Mouse (Mus musculus) hindbrain, postnatal 0 days (tissue): ENCODE measurements around the gene Ube2h. TPM values are rescaled to one million over a fixed set of nuclear protein-coding genes. Genes with fewer than 3 reads are reported as not detected.

ENCODE experiments used
- ATAC-seq: fragments of 200-750 bp; cut with Nextera tagmentation; 2 replicates; pipeline ENCODE4 v1.8.0; 2017; ENCODE audit warnings: mild to moderate bottlenecking, moderate TSS enrichment, moderate library complexity
- DNase-seq: peaks from one replicate; pipeline ENCODE4 v3.0.0-alpha.2; 2015; ENCODE audit warnings: low spot score
- H3K27ac ChIP-seq: fragments of 300-500 bp; sonication (generic); 2 replicates; pipeline ENCODE4 v1.5.1; 2014; ENCODE audit warnings: mild to moderate bottlenecking
- H3K27me3 ChIP-seq: fragments of 300-500 bp; sonication (generic); 2 replicates; pipeline ENCODE4 v1.6.1; 2014; ENCODE audit warnings: low read length, mixed read lengths; ENCODE audit not compliant: insufficient read depth
- H3K36me3 ChIP-seq: fragments of 300-500 bp; sonication (generic); 2 replicates; pipeline ENCODE4 v1.6.1; 2014; ENCODE audit warnings: low read length, mixed read lengths; ENCODE audit not compliant: insufficient read depth
- H3K4me1 ChIP-seq: fragments of 300-500 bp; sonication (generic); 2 replicates; pipeline ENCODE4 v1.6.1; 2014; ENCODE audit warnings: antibody characterized with exemption, low read length, mixed read lengths; ENCODE audit not compliant: insufficient read depth
- H3K4me2 ChIP-seq: fragments of 300-500 bp; sonication (generic); 2 replicates; pipeline ENCODE4 v1.6.1; 2014; ENCODE audit warnings: low read depth, mild to moderate bottlenecking, low read length, moderate library complexity, mixed read lengths
- H3K4me3 ChIP-seq: fragments of 300-500 bp; sonication (generic); 2 replicates; pipeline ENCODE4 v1.5.1; 2014; ENCODE audit warnings: low read length
- H3K9ac ChIP-seq: fragments of 300-500 bp; sonication (generic); replicated peaks from 2 replicates; pipeline ENCODE4 v1.6.1; 2014; ENCODE audit warnings: mild to moderate bottlenecking, low read length, moderate library complexity, mixed read lengths
- H3K9me3 ChIP-seq: fragments of 300-500 bp; sonication (generic); 2 replicates; pipeline ENCODE4 v1.6.1; 2016; ENCODE audit warnings: low read length, mixed read lengths
- CTCF ChIP-seq: IDR thresholded peaks from 2 replicates; pipeline ENCODE4 v1.5.1; 2016; ENCODE audit warnings: antibody characterized with exemption, control low read depth, low read depth
- WGBS: fragments of 180-500 bp; shearing (Covaris S2); extraction: QIAGEN DNeasy Blood & Tissue Kit; methylation state at CpG from one replicate; pipeline ENCODE4 v1.1.7; 2014; 5-methylcytosine and 5-hydroxymethylcytosine counted together
- polyA plus RNA-seq: library from polyadenylated mRNA; unstranded; fragments of >200 nt; fragmentation: Nextera tagmentation; extraction: Ambion mirVana; gene quantifications from 2 replicates; pipeline ENCODE4 v1.2.1, GENCODE M21; 2015
- total RNA-seq: library from RNA; depleted of rRNA; stranded (reverse); fragments of >200 nt; gene quantifications from 2 replicates; pipeline ENCODE4 v1.2.3, GENCODE M21; 2014

The Ube2h gene
- total and polyA plus RNA-seq, 2 experiments from 2014 or later: 41.6 to 42.1 TPM

DNA sequence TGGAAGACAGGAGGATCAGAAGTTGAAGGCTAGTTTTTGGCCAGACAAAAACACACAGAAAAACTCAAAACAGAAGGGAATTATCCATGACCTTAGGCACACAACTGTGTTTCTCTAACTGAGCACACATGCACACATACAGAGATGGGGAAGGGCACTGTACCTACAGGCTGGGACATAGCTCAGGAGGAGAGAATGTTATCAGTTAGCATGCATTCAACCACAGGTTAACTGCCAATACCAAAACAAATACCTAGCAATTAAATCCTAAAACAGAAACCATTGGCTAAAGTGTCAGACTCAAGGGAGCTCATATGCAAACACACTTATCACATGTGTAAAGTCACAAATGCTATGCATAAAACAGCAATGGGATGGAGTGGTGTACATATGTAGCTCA lies 20.2 kb downstream of the Ube2h start:
- no peak overlapping the region for H3K4me3 ChIP-seq
- no peak for TF ChIP-seq CTCF
- no peaks in the 10 kb centered on the region for H3K4me1 ChIP-seq
- no peak overlapping the region for H3K27ac ChIP-seq
- no peak overlapping the region for H3K9ac ChIP-seq
- H3K9me3 ChIP-seq: no peaks in the 10 kb centered on the region
- H3K27me3 ChIP-seq: no peaks in the 10 kb centered on the region
- H3K4me2 ChIP-seq: no peak overlapping the region
- peaks cover 9% of the 10 kb centered on the region; the same call in 1 of the 2 replicates for H3K36me3 ChIP-seq
- no peak for DNase-seq
- no peak for ATAC-seq

DNA sequence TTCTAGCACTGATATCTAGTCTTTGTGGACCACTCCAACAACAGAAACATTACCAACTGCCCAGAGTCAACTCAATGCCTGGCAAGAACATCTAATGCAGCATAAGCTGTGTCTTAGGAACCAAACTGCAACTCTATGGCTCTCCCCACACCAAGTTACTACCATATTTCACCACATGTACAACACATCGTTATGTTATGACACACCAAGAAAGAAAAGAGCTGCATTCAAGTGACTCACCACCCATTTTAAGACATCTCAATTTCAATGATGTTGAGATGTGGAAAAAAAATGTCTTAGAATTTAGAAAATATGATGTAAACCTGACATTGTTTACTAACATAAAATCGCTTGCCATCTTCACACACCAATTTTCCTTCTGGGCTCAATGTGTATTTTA lies 22.0 kb downstream of the Ube2h start:
- no peaks in the 10 kb centered on the region for H3K9me3 ChIP-seq
- peaks cover 15% of the 10 kb centered on the region for H3K36me3 ChIP-seq
- H3K27me3 ChIP-seq: no peaks in the 10 kb centered on the region
- DNase-seq (no peak), ATAC-seq (no peak)
- H3K27ac ChIP-seq: no peak overlapping the region
- no peak for TF ChIP-seq CTCF
- WGBS: 93% methylated on average over 2 of the region's 2 CpGs
- no peak overlapping the region for H3K4me3 ChIP-seq
- no peak overlapping the region for H3K9ac ChIP-seq
- no peaks in the 10 kb centered on the region for H3K4me1 ChIP-seq
- H3K4me2 ChIP-seq: no peak overlapping the region

DNA sequence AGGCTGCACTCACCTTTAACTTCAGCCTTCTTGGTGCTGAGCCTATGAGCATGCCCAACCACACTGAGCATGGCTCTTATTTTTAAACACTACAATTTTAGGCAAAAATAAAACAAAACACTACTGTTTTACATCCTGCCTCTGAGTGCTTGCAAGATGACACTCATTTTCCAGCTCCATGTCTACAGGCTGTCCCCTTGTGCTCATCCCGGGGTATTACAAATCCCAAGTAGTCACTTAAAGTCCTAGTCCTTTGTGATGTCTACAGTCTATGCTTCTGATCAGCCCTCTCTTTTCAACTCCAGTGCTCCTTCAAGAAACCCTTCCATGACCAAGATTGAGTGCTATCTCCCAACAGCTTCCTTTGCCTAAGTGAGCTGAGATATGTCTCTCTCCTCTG lies 26.0 kb downstream of the Ube2h start:
- Histone ChIP-seq H3K9ac (no peak overlapping the region), H3K27me3 (no peaks in the 10 kb centered on the region), H3K4me2 (no peak overlapping the region), H3K9me3 (no peaks in the 10 kb centered on the region), H3K36me3 (peaks cover 7% of the 10 kb centered on the region), H3K27ac (no peak overlapping the region), H3K4me1 (no peaks in the 10 kb centered on the region), H3K4me3 (no peak overlapping the region)
- peak; percentile 55 for TF ChIP-seq CTCF
- no peak for DNase-seq
- no peak for ATAC-seq
- 65% methylated on average over 1 of the region's 1 CpGs for WGBS

DNA sequence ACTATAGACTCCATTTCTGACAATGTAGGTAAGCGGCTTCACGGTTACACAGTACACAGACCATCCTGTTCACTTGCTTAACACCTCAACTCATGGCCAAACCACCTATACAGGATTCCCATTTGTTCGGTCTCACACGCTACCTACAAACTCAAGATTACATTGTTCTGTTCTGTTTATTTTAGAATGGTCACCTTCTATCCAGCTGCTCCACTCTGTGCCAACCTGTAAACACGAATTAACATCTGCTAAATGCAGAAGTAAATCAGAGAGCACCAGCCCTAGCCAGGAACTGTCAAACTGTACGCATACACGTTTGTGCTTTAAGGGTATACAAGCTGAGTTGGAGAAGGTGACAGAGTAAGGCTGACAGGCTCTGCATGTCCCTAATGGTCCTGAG lies 27.5 kb downstream of the Ube2h start:
- H3K9ac ChIP-seq: no peak overlapping the region
- ATAC-seq: no peak
- H3K9me3 ChIP-seq: no peaks in the 10 kb centered on the region
- 85% methylated on average over 7 of the region's 7 CpGs for WGBS
- no peak for TF ChIP-seq CTCF
- DNase-seq: no peak
- H3K27ac ChIP-seq: no peak overlapping the region
- H3K4me2 ChIP-seq: no peak overlapping the region
- H3K27me3 ChIP-seq: no peaks in the 10 kb centered on the region
- H3K4me1 ChIP-seq: no peaks in the 10 kb centered on the region
- peaks cover 6% of the 10 kb centered on the region for H3K36me3 ChIP-seq
- H3K4me3 ChIP-seq: no peak overlapping the region

DNA sequence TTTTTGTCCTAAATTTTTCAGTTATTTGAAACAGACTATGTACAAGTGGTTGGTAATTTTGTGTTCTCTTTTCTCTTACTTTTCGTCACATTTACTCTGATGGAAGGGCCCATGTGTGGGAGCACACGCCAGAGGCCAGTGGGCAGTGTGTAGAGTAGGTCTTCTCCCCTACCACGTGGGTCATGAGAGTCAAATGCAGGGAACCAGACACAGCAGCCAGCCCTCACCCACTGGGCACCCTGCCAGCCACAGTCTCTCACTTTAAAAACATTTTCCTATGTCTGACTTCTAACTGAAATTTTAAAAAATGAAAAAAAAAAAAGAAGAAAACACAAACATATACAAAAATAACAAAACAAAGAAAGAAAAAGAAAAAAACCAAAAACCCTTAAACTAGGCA lies 28.0 kb downstream of the Ube2h start:
- H3K4me1 ChIP-seq: no peaks in the 10 kb centered on the region
- H3K4me3 ChIP-seq: no peak overlapping the region
- no peaks in the 10 kb centered on the region for H3K9me3 ChIP-seq
- no peaks in the 10 kb centered on the region for H3K27me3 ChIP-seq
- TF ChIP-seq CTCF: no peak
- DNase-seq (no peak), ATAC-seq (no peak)
- no peak overlapping the region for H3K27ac ChIP-seq
- 54% methylated on average over 3 of the region's 3 CpGs for WGBS
- no peak overlapping the region for H3K4me2 ChIP-seq
- no peak overlapping the region for H3K9ac ChIP-seq
- peaks cover 6% of the 10 kb centered on the region for H3K36me3 ChIP-seq

DNA sequence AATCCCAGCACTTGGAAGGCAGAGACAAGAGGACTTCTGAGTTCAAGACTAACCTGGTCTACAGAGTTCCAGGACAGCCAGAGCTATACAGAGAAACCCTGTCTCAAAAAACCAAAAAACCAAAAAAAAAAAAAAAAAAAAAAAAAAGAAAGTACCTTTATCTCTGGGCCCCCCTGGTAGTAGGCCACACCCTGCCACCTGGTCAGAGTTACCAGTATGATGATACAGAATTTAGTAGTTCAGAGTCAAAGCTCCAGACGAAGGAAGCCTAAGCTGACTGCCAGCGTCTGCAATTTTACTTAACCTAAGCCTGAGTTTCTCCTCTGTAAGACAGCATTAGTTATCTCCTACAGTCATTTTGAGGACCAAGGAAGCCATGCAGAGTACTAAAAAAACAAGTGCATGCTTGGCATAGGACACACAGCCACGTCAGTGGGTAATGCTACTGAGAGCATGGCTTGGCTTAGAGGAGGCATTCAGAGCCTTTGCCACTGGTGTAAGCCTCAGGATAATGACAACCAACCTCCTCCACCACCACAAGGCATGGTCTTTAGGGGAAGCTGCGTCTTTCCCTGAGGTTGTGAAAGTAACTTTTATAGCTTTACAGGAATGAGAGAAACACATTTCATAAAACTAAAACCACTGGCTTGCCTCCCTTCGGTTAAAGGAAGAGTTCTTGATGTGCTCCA lies 29.0 kb downstream of the Ube2h start:
- H3K4me2 ChIP-seq: no peak overlapping the region
- no peaks in the 10 kb centered on the region for H3K27me3 ChIP-seq
- TF ChIP-seq CTCF: no peak
- ATAC-seq: no peak
- H3K27ac ChIP-seq: no peak overlapping the region
- H3K9me3 ChIP-seq: no peaks in the 10 kb centered on the region
- 74% methylated on average over 5 of the region's 5 CpGs for WGBS
- H3K4me3 ChIP-seq: no peak overlapping the region
- H3K4me1 ChIP-seq: no peaks in the 10 kb centered on the region
- peaks cover 6% of the 10 kb centered on the region for H3K36me3 ChIP-seq
- DNase-seq: no peak
- no peak overlapping the region for H3K9ac ChIP-seq

DNA sequence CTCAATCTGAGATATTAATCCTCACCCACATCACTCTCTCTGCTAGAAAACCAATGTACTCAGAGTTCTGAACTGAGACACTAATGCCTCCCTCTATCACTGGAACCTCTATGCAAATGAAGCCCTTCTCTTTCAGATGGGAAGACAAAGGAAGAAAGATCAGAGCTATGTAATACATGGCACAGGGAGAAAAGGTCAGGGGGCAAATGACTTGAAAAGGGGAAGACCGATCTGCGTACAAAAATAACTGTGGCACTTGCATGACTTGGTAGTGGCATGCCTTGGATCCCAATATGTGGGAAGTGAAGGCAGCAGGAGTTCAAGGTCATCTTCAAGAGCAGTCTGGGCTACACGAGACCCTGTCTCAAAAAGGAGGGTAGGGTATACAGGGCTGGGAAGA lies 31.4 kb downstream of the Ube2h start:
- Histone ChIP-seq H3K36me3 (peaks cover 4% of the 10 kb centered on the region; the same call in 1 of the 2 replicates), H3K27me3 (no peaks in the 10 kb centered on the region), H3K4me2 (no peak overlapping the region), H3K4me3 (no peak overlapping the region), H3K27ac (peak overlapping the region; percentile 20; the same call in 1 of the 2 replicates), H3K9ac (no peak overlapping the region), H3K9me3 (no peaks in the 10 kb centered on the region), H3K4me1 (no peaks in the 10 kb centered on the region)
- TF ChIP-seq CTCF: no peak
- DNase-seq (no peak), ATAC-seq (no peak)
- WGBS: 14% methylated on average over 3 of the region's 3 CpGs
